Mouse (Mus musculus): ENCODE data around the gene Farp1. TPM values are rescaled to one million over a fixed set of nuclear protein-coding genes. Genes with fewer than 3 reads are reported as not detected.
A peak's percentile ranks its signal among the peaks of the same experiment; 100 is the strongest.

The Farp1 gene
- polyA plus RNA-seq, 2 experiments = 43.3 to 78.5 TPM

- Histone ChIP-seq H3K27me3 (ENCODE audit: control insufficient read depth, insufficient read depth, low read length) (no peaks in the 10 kb centered on the region), H3K27ac (replicated peaks; ENCODE audit: low read depth, low read length) (no peak overlapping the region), H3K4me3 (replicated peaks; ENCODE audit: low read length) (no peak overlapping the region), H3K36me3 (ENCODE audit: control insufficient read depth, insufficient read depth, low read length) (peaks cover 5% of the 10 kb centered on the region; the same call in 1 of the 2 replicates), H3K9ac (ENCODE audit: low read depth, low read length, severe bottlenecking) (no peak overlapping the region), H3K9me3 (ENCODE audit: control insufficient read depth, low read length) (no peaks in the 10 kb centered on the region), H3K4me1 (ENCODE audit: control insufficient read depth, insufficient read depth, low read length) (peaks cover 23% of the 10 kb centered on the region), H3K4me2 (replicated peaks; ENCODE audit: low read depth, low read length, severe bottlenecking) (no peak overlapping the region)
- ATAC-seq (ENCODE audit: low FRiP score, low read depth) = no peak
- TF ChIP-seq POLR2A (IDR thresholded peaks at IDR 0.05; ENCODE audit: borderline replicate concordance, extremely low read depth, insufficient read depth, insufficient read length) = no peak
- 67% methylated on average over 6 of the region's 6 CpGs for WGBS
- no peak for DNase-seq (ENCODE audit: low spot score)
Measured at GRCm38 (mm10) chr14:121165408-121166037, 130.5 kb downstream of the Farp1 start.

- ATAC-seq (ENCODE audit: low FRiP score, low read depth) (no peak), DNase-seq (ENCODE audit: low spot score) (no peak)
- no peak overlapping the region for H3K27ac ChIP-seq (replicated peaks; ENCODE audit: low read depth, low read length)
- H3K36me3 ChIP-seq (ENCODE audit: control insufficient read depth, insufficient read depth, low read length) = peaks cover 5% of the 10 kb centered on the region; the same call in 1 of the 2 replicates
- no peak overlapping the region for H3K4me3 ChIP-seq (replicated peaks; ENCODE audit: low read length)
- WGBS = 77% methylated on average over 7 of the region's 7 CpGs
- TF ChIP-seq POLR2A (IDR thresholded peaks at IDR 0.05; ENCODE audit: borderline replicate concordance, extremely low read depth, insufficient read depth, insufficient read length) = no peak
- no peak overlapping the region for H3K4me2 ChIP-seq (replicated peaks; ENCODE audit: low read depth, low read length, severe bottlenecking)
- no peaks in the 10 kb centered on the region for H3K9me3 ChIP-seq (ENCODE audit: control insufficient read depth, low read length)
- H3K27me3 ChIP-seq (ENCODE audit: control insufficient read depth, insufficient read depth, low read length) = no peaks in the 10 kb centered on the region
- peaks cover 28% of the 10 kb centered on the region for H3K4me1 ChIP-seq (ENCODE audit: control insufficient read depth, insufficient read depth, low read length)
- H3K9ac ChIP-seq (ENCODE audit: low read depth, low read length, severe bottlenecking) = no peak overlapping the region
Measured at GRCm38 (mm10) chr14:121166038-121166436, 131.0 kb downstream of the Farp1 start.

GRCm38 (mm10) chr14:121168716-121169115 is 133.7 kb downstream of the Farp1 start:
- H3K27ac ChIP-seq (replicated peaks; ENCODE audit: low read depth, low read length) = no peak overlapping the region
- DNase-seq (ENCODE audit: low spot score) = no peak

DNA sequence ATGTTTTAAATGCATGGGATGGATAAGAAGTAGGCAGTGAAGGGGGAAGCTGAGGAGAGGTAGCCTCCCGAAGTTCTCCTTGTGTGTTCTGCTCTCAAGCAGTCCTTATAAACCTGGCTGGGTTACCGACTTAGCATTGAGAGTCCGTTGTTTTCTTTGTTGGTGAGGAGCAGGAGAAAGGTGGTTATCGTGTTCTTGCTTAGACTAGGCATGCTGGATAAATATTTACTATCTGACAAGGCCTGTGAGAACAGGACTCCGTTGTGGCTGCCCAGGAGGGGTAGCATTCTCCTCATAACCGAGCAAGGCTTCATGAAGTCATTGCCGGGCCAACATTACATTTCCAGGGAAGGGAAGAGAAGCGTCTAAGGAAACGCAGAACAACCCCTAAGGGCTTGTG is 135.3 kb downstream of the Farp1 start:
- H3K27ac ChIP-seq (replicated peaks; ENCODE audit: low read depth, low read length) = peak overlapping the region; percentile 43; the same call in 1 of the 2 replicates
- H3K4me2 ChIP-seq (replicated peaks; ENCODE audit: low read depth, low read length, severe bottlenecking) = no peak overlapping the region
- no peaks in the 10 kb centered on the region for H3K27me3 ChIP-seq (ENCODE audit: control insufficient read depth, insufficient read depth, low read length)

More at GRCm38 (mm10) chr14:121168716-121169115, 133.7 kb downstream of the Farp1 start:
- no peaks in the 10 kb centered on the region for H3K9me3 ChIP-seq (ENCODE audit: control insufficient read depth, low read length)
- no peak overlapping the region for H3K4me2 ChIP-seq (replicated peaks; ENCODE audit: low read depth, low read length, severe bottlenecking)
- no peak overlapping the region for H3K4me3 ChIP-seq (replicated peaks; ENCODE audit: low read length)
- 69% methylated on average over 3 of the region's 3 CpGs for WGBS
- ATAC-seq (ENCODE audit: low FRiP score, low read depth) = no peak
- no peak overlapping the region for H3K9ac ChIP-seq (ENCODE audit: low read depth, low read length, severe bottlenecking)
- no peaks in the 10 kb centered on the region for H3K27me3 ChIP-seq (ENCODE audit: control insufficient read depth, insufficient read depth, low read length)
- TF ChIP-seq POLR2A (IDR thresholded peaks at IDR 0.05; ENCODE audit: borderline replicate concordance, extremely low read depth, insufficient read depth, insufficient read length) = no peak
- H3K4me1 ChIP-seq (ENCODE audit: control insufficient read depth, insufficient read depth, low read length) = peaks cover 53% of the 10 kb centered on the region
- H3K36me3 ChIP-seq (ENCODE audit: control insufficient read depth, insufficient read depth, low read length) = peaks cover 5% of the 10 kb centered on the region; the same call in 1 of the 2 replicates

DNA sequence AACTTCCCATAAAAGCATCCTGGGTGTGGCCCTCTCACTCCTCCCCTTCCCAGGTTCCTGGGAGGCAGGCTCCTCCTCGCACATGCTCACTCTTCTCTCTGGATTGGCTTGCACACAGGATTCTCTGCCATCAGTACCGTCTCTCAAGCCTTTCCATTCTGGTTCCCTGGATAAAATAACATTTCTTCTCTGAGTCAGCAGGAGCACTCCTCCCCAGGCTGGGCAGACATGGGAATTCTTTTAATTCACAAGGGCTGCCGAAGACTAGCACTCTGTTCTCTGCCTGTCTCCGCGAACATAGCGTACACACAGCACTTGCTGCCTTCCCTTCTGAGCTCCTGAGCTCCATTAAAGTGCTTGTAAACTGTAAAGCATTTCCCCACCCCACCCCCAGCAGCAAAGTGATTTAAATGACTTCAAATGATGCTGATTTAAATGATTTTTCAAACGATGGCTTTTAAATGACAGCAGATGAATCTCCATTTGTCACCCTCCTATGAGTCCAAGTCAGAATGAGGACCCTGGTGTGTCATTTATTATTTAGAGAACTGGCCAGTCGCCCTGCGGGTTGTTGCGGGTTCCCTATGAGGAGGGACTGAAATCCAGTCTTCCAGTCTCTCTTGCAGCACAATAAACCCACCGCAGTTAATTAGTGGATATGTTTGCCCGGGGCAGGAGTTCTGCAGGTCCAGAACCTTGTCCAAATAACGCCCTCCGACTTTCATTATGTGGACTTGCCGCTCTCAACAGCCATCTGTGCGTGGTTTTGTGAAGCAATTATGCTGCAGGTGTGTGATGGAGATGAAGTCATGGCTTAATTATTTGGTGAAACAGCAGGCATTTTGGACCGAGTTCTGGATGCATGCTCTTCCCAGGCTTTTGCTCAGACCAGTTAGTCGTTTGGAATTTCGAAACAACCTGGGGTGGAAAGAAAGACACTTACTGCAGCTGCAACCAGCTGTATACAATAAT is 137.4 kb downstream of the Farp1 start:
- Histone ChIP-seq H3K4me2 (replicated peaks; ENCODE audit: low read depth, low read length, severe bottlenecking) (peak overlapping the region; percentile 41), H3K27me3 (ENCODE audit: control insufficient read depth, insufficient read depth, low read length) (no peaks in the 10 kb centered on the region), H3K4me3 (replicated peaks; ENCODE audit: low read length) (no peak overlapping the region), H3K9ac (ENCODE audit: low read depth, low read length, severe bottlenecking) (no peak overlapping the region), H3K4me1 (ENCODE audit: control insufficient read depth, insufficient read depth, low read length) (peaks cover 68% of the 10 kb centered on the region), H3K27ac (replicated peaks; ENCODE audit: low read depth, low read length) (peak overlapping the region; percentile 65), H3K9me3 (ENCODE audit: control insufficient read depth, low read length) (no peaks in the 10 kb centered on the region), H3K36me3 (ENCODE audit: control insufficient read depth, insufficient read depth, low read length) (no peaks in the 10 kb centered on the region)
- DNase-seq (ENCODE audit: low spot score) = peak; percentile 45
- ATAC-seq (ENCODE audit: low FRiP score, low read depth) = peak; percentile 59
- no peak for TF ChIP-seq POLR2A (IDR thresholded peaks at IDR 0.05; ENCODE audit: borderline replicate concordance, extremely low read depth, insufficient read depth, insufficient read length)
- WGBS = 17% methylated on average over 19 of the region's 19 CpGs

More for the DNA sequence above, 135.3 kb downstream of the Farp1 start:
- no peak overlapping the region for H3K4me3 ChIP-seq (replicated peaks; ENCODE audit: low read length)
- no peak overlapping the region for H3K9ac ChIP-seq (ENCODE audit: low read depth, low read length, severe bottlenecking)
- TF ChIP-seq POLR2A (IDR thresholded peaks at IDR 0.05; ENCODE audit: borderline replicate concordance, extremely low read depth, insufficient read depth, insufficient read length) = no peak
- no peaks in the 10 kb centered on the region for H3K9me3 ChIP-seq (ENCODE audit: control insufficient read depth, low read length)
- H3K36me3 ChIP-seq (ENCODE audit: control insufficient read depth, insufficient read depth, low read length) = peaks cover 5% of the 10 kb centered on the region; the same call in 1 of the 2 replicates
- ATAC-seq (ENCODE audit: low FRiP score, low read depth) = no peak
- H3K4me1 ChIP-seq (ENCODE audit: control insufficient read depth, insufficient read depth, low read length) = peaks cover 64% of the 10 kb centered on the region
- DNase-seq (ENCODE audit: low spot score) = no peak
- 43% methylated on average over 9 of the region's 9 CpGs for WGBS

Measured in limb, embryonic 14.5 days (tissue).